Mouse (Mus musculus) urinary bladder, postnatal 4 days (tissue): ENCODE measurements around the gene Stip1.
"Not testable (repeated sequence)": the region's sequence is repeated elsewhere in the genome, so short reads cannot be mapped to it uniquely, and the experiment has no call there.

ENCODE experiments used
- DNase-seq, 2 experiments: peaks; one replicate each; pipeline ENCODE4 v3.0.0; 2021 to 2022; ENCODE audit warnings: low spot score in 2 of 2

The Stip1 gene

GRCm38 (mm10) chr19:7014481-7015135 is 25.2 kb downstream of the Stip1 start:
- no peak for DNase-seq

- DNase-seq = no peak
Measured at GRCm38 (mm10) chr19:7013984-7014383, 25.8 kb downstream of the Stip1 start.

- no peak for DNase-seq
Measured at GRCm38 (mm10) chr19:7012426-7012825, 27.3 kb downstream of the Stip1 start.

GRCm38 (mm10) chr19:7006892-7007593 is 32.7 kb downstream of the Stip1 start:
- DNase-seq = no peak

- DNase-seq = no peak
Measured at GRCm38 (mm10) chr19:6999360-7000063, 40.3 kb downstream of the Stip1 start.

GRCm38 (mm10) chr19:6997721-6998290 is 42.0 kb downstream of the Stip1 start:
- DNase-seq = no peak

GRCm38 (mm10) chr19:6996006-6996405 is 43.8 kb downstream of the Stip1 start, which contains the start of the genes Nudt22 and Trpt1:
Gene Nudt22, minus strand, starts transcription at chr19:6996117.
Gene Trpt1, plus strand, starts transcription at chr19:6996131.
- DNase-seq = peak; percentile 82 to 90

GRCm38 (mm10) chr19:6995255-6995991 is 44.3 kb downstream of the Stip1 start:
- no peak for DNase-seq

- no peak for DNase-seq
Measured at GRCm38 (mm10) chr19:6994489-6994888, 45.3 kb downstream of the Stip1 start.

GRCm38 (mm10) chr19:6994002-6994401 is 45.8 kb downstream of the Stip1 start:
- no peak for DNase-seq

GRCm38 (mm10) chr19:6993011-6993770 is 46.6 kb downstream of the Stip1 start:
- DNase-seq = no peak

GRCm38 (mm10) chr19:6992011-6992858 is 47.5 kb downstream of the Stip1 start, which contains the start of gene Dnajc4:
Gene Dnajc4, minus strand, starts transcription at chr19:6992572.
- DNase-seq = peak; percentile 95 to 96

- not testable (repeated sequence) for DNase-seq
Measured at GRCm38 (mm10) chr19:6991166-6991565, 48.6 kb downstream of the Stip1 start.

GRCm38 (mm10) chr19:6990712-6991111 is 49.1 kb downstream of the Stip1 start:
- DNase-seq = no peak

GRCm38 (mm10) chr19:6989251-6989650 is 50.5 kb downstream of the Stip1 start:
- DNase-seq = no peak

- no peak for DNase-seq
Measured at GRCm38 (mm10) chr19:6987904-6988285, 51.9 kb downstream of the Stip1 start.

GRCm38 (mm10) chr19:6987061-6987903 is 52.5 kb downstream of the Stip1 start, which contains the start of gene Vegfb:
Gene Vegfb, minus strand, starts transcription at chr19:6987651.
- DNase-seq = peak; percentile 68 to 69

GRCm38 (mm10) chr19:6985951-6986708 is 53.6 kb downstream of the Stip1 start:
- DNase-seq = no peak
